Mouse (Mus musculus) kidney, embryonic 14.5 days (tissue): ENCODE measurements around the gene Wdr4. TPM values are rescaled to one million over a fixed set of nuclear protein-coding genes. Genes with fewer than 3 reads are reported as not detected.
"Not testable (repeated sequence)": the region's sequence is repeated elsewhere in the genome, so short reads cannot be mapped to it uniquely, and the experiment has no call there.

Source experiments
- ATAC-seq: fragments of 200-750 bp; cut with Nextera tagmentation; 2 replicates; pipeline ENCODE4 v1.8.0; 2017; ENCODE audit warnings: moderate number of reproducible peaks, mild to moderate bottlenecking, moderate TSS enrichment, moderate library complexity; ENCODE audit not compliant: low FRiP score, low TSS enrichment
- H3K27ac ChIP-seq: fragments of 300-500 bp; sonication (generic); 2 replicates; pipeline ENCODE4 v1.5.1; 2014; ENCODE audit warnings: low read depth, mild to moderate bottlenecking, low read length, moderate library complexity, mixed read lengths
- H3K27me3 ChIP-seq: fragments of 300-500 bp; sonication (generic); 2 replicates; pipeline ENCODE4 v1.6.1; 2014; ENCODE audit warnings: mild to moderate bottlenecking, low read length; ENCODE audit not compliant: control insufficient read depth, insufficient read depth
- H3K36me3 ChIP-seq: fragments of 300-500 bp; sonication (generic); 2 replicates; pipeline ENCODE4 v1.6.1; 2014; ENCODE audit warnings: low read length, mixed read lengths; ENCODE audit not compliant: control insufficient read depth, insufficient read depth
- H3K4me1 ChIP-seq: fragments of 300-500 bp; sonication (generic); 2 replicates; pipeline ENCODE4 v1.6.1; 2014; ENCODE audit warnings: low read length, mixed read lengths; ENCODE audit not compliant: control insufficient read depth, insufficient read depth
- H3K4me2 ChIP-seq: fragments of 300-500 bp; sonication (generic); replicated peaks from 2 replicates; pipeline ENCODE4 v1.6.1; 2014; ENCODE audit warnings: low read depth, mild to moderate bottlenecking, low read length
- H3K4me3 ChIP-seq: fragments of 300-500 bp; sonication (generic); 2 replicates; pipeline ENCODE4 v1.5.1; 2014; ENCODE audit warnings: mild to moderate bottlenecking, low read length
- H3K9ac ChIP-seq: fragments of 300-500 bp; sonication (generic); 2 replicates; pipeline ENCODE4 v1.6.1; 2014; ENCODE audit warnings: low read depth, mild to moderate bottlenecking, low read length, moderate library complexity
- H3K9me3 ChIP-seq: fragments of 300-500 bp; sonication (generic); 2 replicates; pipeline ENCODE4 v1.6.1; 2016; ENCODE audit warnings: low read length; ENCODE audit not compliant: control insufficient read depth
- WGBS: fragments of 180-500 bp; shearing (Covaris S2); extraction: QIAGEN DNeasy Blood & Tissue Kit; methylation state at CpG from one replicate; pipeline ENCODE4 v1.1.7; 2014; 5-methylcytosine and 5-hydroxymethylcytosine counted together
- polyA plus RNA-seq: library from polyadenylated mRNA; unstranded; fragments of >200 nt; fragmentation: Nextera tagmentation; extraction: Ambion mirVana; gene quantifications from 2 replicates; pipeline ENCODE4 v1.2.1, GENCODE M21; 2014

Wdr4 gene
- polyA plus RNA-seq, 1 experiment from 2014 or later, result 45.7 TPM

GRCm38 (mm10) chr17:31540809-31541459, 21.2 kb upstream of the Wdr4 start:
- H3K4me2 ChIP-seq, result no peak overlapping the region
- ATAC-seq, result no peak
- WGBS, result 31% methylated on average over 4 of the region's 4 CpGs

GRCm38 (mm10) chr17:31540101-31540500, 20.3 kb upstream of the Wdr4 start:
- WGBS, result 57% methylated on average over 3 of the region's 3 CpGs
- no peak for ATAC-seq
- H3K36me3 ChIP-seq, result no peaks in the 10 kb centered on the region
- H3K9me3 ChIP-seq, result no peaks in the 10 kb centered on the region
- no peak overlapping the region for H3K27ac ChIP-seq
- H3K9ac ChIP-seq, result no peak overlapping the region
- no peaks in the 10 kb centered on the region for H3K27me3 ChIP-seq
- peaks cover 11% of the 10 kb centered on the region for H3K4me1 ChIP-seq
- H3K4me2 ChIP-seq, result no peak overlapping the region
- H3K4me3 ChIP-seq, result no peak overlapping the region

More at GRCm38 (mm10) chr17:31540809-31541459, 21.2 kb upstream of the Wdr4 start:
- no peaks in the 10 kb centered on the region for H3K9me3 ChIP-seq
- no peak overlapping the region for H3K4me3 ChIP-seq
- no peaks in the 10 kb centered on the region for H3K27me3 ChIP-seq
- H3K36me3 ChIP-seq, result no peaks in the 10 kb centered on the region
- H3K27ac ChIP-seq, result peak overlapping the region; percentile 7; the same call in 1 of the 2 replicates
- H3K9ac ChIP-seq, result no peak overlapping the region
- peaks cover 4% of the 10 kb centered on the region; the same call in 1 of the 2 replicates for H3K4me1 ChIP-seq

- peak; percentile 75 for ATAC-seq
- WGBS, result 31% methylated on average over 8 of the region's 8 CpGs
- Histone ChIP-seq H3K4me3 (no peak overlapping the region), H3K36me3 (peaks cover 9% of the 10 kb centered on the region), H3K27ac (peak overlapping the region; percentile 83), H3K27me3 (no peaks in the 10 kb centered on the region), H3K9ac (peak overlapping the region; percentile 23; the same call in 1 of the 2 replicates), H3K9me3 (no peaks in the 10 kb centered on the region), H3K4me2 (no peak overlapping the region; the same call in 1 of the 2 replicates), H3K4me1 (peaks cover 8% of the 10 kb centered on the region)
Observed at GRCm38 (mm10) chr17:31535871-31536629, 16.3 kb upstream of the Wdr4 start.

GRCm38 (mm10) chr17:31535358-31535757, 15.6 kb upstream of the Wdr4 start:
- H3K27me3 ChIP-seq, result no peaks in the 10 kb centered on the region

GRCm38 (mm10) chr17:31532331-31532730, 12.6 kb upstream of the Wdr4 start:
- not testable (repeated sequence) for H3K4me3 ChIP-seq, H3K4me1 ChIP-seq, H3K9me3 ChIP-seq, H3K4me2 ChIP-seq, ATAC-seq, H3K27ac ChIP-seq, H3K9ac ChIP-seq, H3K27me3 ChIP-seq
- WGBS, result 96% methylated on average over 3 of the region's 4 CpGs
- peaks cover 28% of the 10 kb centered on the region for H3K36me3 ChIP-seq

More at GRCm38 (mm10) chr17:31535358-31535757, 15.6 kb upstream of the Wdr4 start:
- no peaks in the 10 kb centered on the region for H3K9me3 ChIP-seq
- no peak overlapping the region for H3K9ac ChIP-seq
- H3K36me3 ChIP-seq, result peaks cover 12% of the 10 kb centered on the region
- ATAC-seq, result peak; percentile 54; the same call in 1 of the 2 replicates
- peaks cover 8% of the 10 kb centered on the region for H3K4me1 ChIP-seq
- no peak overlapping the region for H3K4me3 ChIP-seq
- H3K4me2 ChIP-seq, result no peak overlapping the region
- H3K27ac ChIP-seq, result peak overlapping the region; percentile 83
- WGBS, result 58% methylated on average over 4 of the region's 4 CpGs

- Histone ChIP-seq H3K4me3 (no peak overlapping the region), H3K27ac (no peak overlapping the region), H3K4me1 (peaks cover 8% of the 10 kb centered on the region), H3K9me3 (no peaks in the 10 kb centered on the region), H3K9ac (no peak overlapping the region), H3K4me2 (no peak overlapping the region), H3K36me3 (peaks cover 35% of the 10 kb centered on the region), H3K27me3 (no peaks in the 10 kb centered on the region)
- WGBS, result 85% methylated on average over 14 of the region's 14 CpGs
- ATAC-seq, result no peak
Observed at GRCm38 (mm10) chr17:31531441-31532158, 11.8 kb upstream of the Wdr4 start.

GRCm38 (mm10) chr17:31529314-31529713, 9.5 kb upstream of the Wdr4 start:
- ATAC-seq, result no peak
- H3K4me1 ChIP-seq, result no peaks in the 10 kb centered on the region
- H3K36me3 ChIP-seq, result peaks cover 38% of the 10 kb centered on the region
- peak overlapping the region; percentile 8; the same call in 1 of the 2 replicates for H3K9ac ChIP-seq
- peak overlapping the region; percentile 10; the same call in 1 of the 2 replicates for H3K4me3 ChIP-seq
- H3K27me3 ChIP-seq, result no peaks in the 10 kb centered on the region
- 25% methylated on average over 15 of the region's 15 CpGs for WGBS
- H3K4me2 ChIP-seq, result no peak overlapping the region; the same call in 1 of the 2 replicates
- H3K27ac ChIP-seq, result no peak overlapping the region
- no peaks in the 10 kb centered on the region for H3K9me3 ChIP-seq

- WGBS, result 97% methylated on average over 3 of the region's 3 CpGs
Observed at GRCm38 (mm10) chr17:31525816-31526215, 6.0 kb upstream of the Wdr4 start.

More at GRCm38 (mm10) chr17:31525816-31526215, 6.0 kb upstream of the Wdr4 start:
- Histone ChIP-seq H3K36me3 (peaks cover 41% of the 10 kb centered on the region), H3K27ac (no peak overlapping the region), H3K9me3 (no peaks in the 10 kb centered on the region), H3K27me3 (no peaks in the 10 kb centered on the region), H3K4me1 (peaks cover 9% of the 10 kb centered on the region), H3K9ac (no peak overlapping the region), H3K4me2 (no peak overlapping the region), H3K4me3 (no peak overlapping the region)
- ATAC-seq, result no peak
